Mouse (Mus musculus) liver, embryonic 12.5 days (tissue): ENCODE results near the gene Fkbp9. TPM values are rescaled to one million over a fixed set of nuclear protein-coding genes. Genes with fewer than 3 reads are reported as not detected.
A peak's percentile ranks its signal among the peaks of the same experiment; 100 is the strongest.
"Not testable (repeated sequence)": the region's sequence is repeated elsewhere in the genome, so short reads cannot be mapped to it uniquely, and the experiment has no call there.

ENCODE experiments used
- ATAC-seq: fragments of 200-750 bp; cut with Nextera tagmentation; 2 replicates; pipeline ENCODE4 v1.8.0; 2017; ENCODE audit warnings: moderate number of reproducible peaks, mild to moderate bottlenecking, moderate library complexity
- H3K27ac ChIP-seq: fragments of 300-500 bp; sonication (generic); 2 replicates; pipeline ENCODE4 v1.5.1; 2016; ENCODE audit warnings: mild to moderate bottlenecking
- H3K27me3 ChIP-seq: fragments of 300-500 bp; sonication (generic); replicated peaks from 2 replicates; pipeline ENCODE4 v1.6.1; 2016; ENCODE audit warnings: mild to moderate bottlenecking, moderate library complexity
- H3K36me3 ChIP-seq: fragments of 300-500 bp; sonication (generic); 2 replicates; pipeline ENCODE4 v1.6.1; 2016; ENCODE audit warnings: mild to moderate bottlenecking, moderate library complexity
- H3K4me1 ChIP-seq: fragments of 300-500 bp; sonication (generic); 2 replicates; pipeline ENCODE4 v1.6.1; 2016
- H3K4me2 ChIP-seq: fragments of 300-500 bp; sonication (generic); 2 replicates; pipeline ENCODE4 v1.6.1; 2016; ENCODE audit warnings: mild to moderate bottlenecking, moderate library complexity
- H3K4me3 ChIP-seq: fragments of 300-500 bp; sonication (generic); 2 replicates; pipeline ENCODE4 v1.5.1; 2016; ENCODE audit warnings: mild to moderate bottlenecking, moderate library complexity
- H3K9ac ChIP-seq: fragments of 300-500 bp; sonication (generic); 2 replicates; pipeline ENCODE4 v1.6.1; 2016; ENCODE audit warnings: mild to moderate bottlenecking, moderate library complexity
- H3K9me3 ChIP-seq: fragments of 300-500 bp; sonication (generic); replicated peaks from 2 replicates; pipeline ENCODE4 v1.6.1; 2016; ENCODE audit warnings: mild to moderate bottlenecking, moderate library complexity
- WGBS: fragments of 180-500 bp; shearing (Covaris S2); methylation state at CpG from one replicate; pipeline ENCODE4 v1.1.7; 2016; ENCODE audit not compliant: insufficient replicate concordance; 5-methylcytosine and 5-hydroxymethylcytosine counted together
- polyA plus RNA-seq: library from polyadenylated mRNA; unstranded; fragments of >200 nt; fragmentation: Nextera tagmentation; extraction: Ambion mirVana; gene quantifications from 2 replicates; pipeline ENCODE4 v1.2.1, GENCODE M21; 2016

Gene Fkbp9
- polyA plus RNA-seq, 1 experiment from 2014 or later: 34.3 TPM

GRCm38 (mm10) chr6:56844365-56844764, 12.5 kb downstream of the Fkbp9 start:
- 0 out of 2 replicates have a peak overlapping the region, but pooled peaks have one; percentile 31 for H3K27ac ChIP-seq
- no peak overlapping the region for H3K4me3 ChIP-seq
- H3K4me1 ChIP-seq: peaks cover 34% of the 10 kb centered on the region
- H3K4me2 ChIP-seq: peak overlapping the region; percentile 19
- no peaks in the 10 kb centered on the region for H3K9me3 ChIP-seq
- no peaks in the 10 kb centered on the region for H3K27me3 ChIP-seq
- 53% methylated on average over 2 of the region's 2 CpGs for WGBS
- peak; percentile 92 for ATAC-seq
- H3K36me3 ChIP-seq: no peaks in the 10 kb centered on the region
- 0 out of 2 replicates have a peak overlapping the region, but pooled peaks have one; percentile 12 for H3K9ac ChIP-seq

- no peak overlapping the region for H3K4me3 ChIP-seq
- H3K9ac ChIP-seq: no peak overlapping the region
- no peaks in the 10 kb centered on the region for H3K27me3 ChIP-seq
- WGBS: 70% methylated on average over 3 of the region's 3 CpGs
- H3K36me3 ChIP-seq: peaks cover 15% of the 10 kb centered on the region
- H3K4me2 ChIP-seq: no peak overlapping the region
- H3K9me3 ChIP-seq: no peaks in the 10 kb centered on the region
- no peak for ATAC-seq
- H3K27ac ChIP-seq: no peak overlapping the region
- peaks cover 24% of the 10 kb centered on the region for H3K4me1 ChIP-seq
Measured at GRCm38 (mm10) chr6:56848974-56849373, 17.1 kb downstream of the Fkbp9 start.

- no peaks in the 10 kb centered on the region for H3K27me3 ChIP-seq
- ATAC-seq: no peak
Measured at GRCm38 (mm10) chr6:56850315-56850714, 18.5 kb downstream of the Fkbp9 start.

GRCm38 (mm10) chr6:56854803-56855202, 22.9 kb downstream of the Fkbp9 start:
- no peak for ATAC-seq
- peaks cover under 1% of the 10 kb centered on the region; the same call in 1 of the 2 replicates for H3K4me1 ChIP-seq
- H3K9me3 ChIP-seq: no peaks in the 10 kb centered on the region
- peaks cover 24% of the 10 kb centered on the region for H3K36me3 ChIP-seq
- no peaks in the 10 kb centered on the region for H3K27me3 ChIP-seq
- no peak overlapping the region for H3K4me3 ChIP-seq
- no peak overlapping the region for H3K9ac ChIP-seq
- no peak overlapping the region for H3K4me2 ChIP-seq
- 87% methylated on average over 8 of the region's 8 CpGs for WGBS
- H3K27ac ChIP-seq: no peak overlapping the region

More at GRCm38 (mm10) chr6:56850315-56850714, 18.5 kb downstream of the Fkbp9 start:
- WGBS: 65% methylated on average over 7 of the region's 7 CpGs
- peaks cover 19% of the 10 kb centered on the region for H3K36me3 ChIP-seq
- no peak overlapping the region; the same call in 1 of the 2 replicates for H3K27ac ChIP-seq
- H3K4me1 ChIP-seq: peaks cover 11% of the 10 kb centered on the region
- H3K9me3 ChIP-seq: no peaks in the 10 kb centered on the region
- H3K4me2 ChIP-seq: no peak overlapping the region
- no peak overlapping the region for H3K4me3 ChIP-seq
- no peak overlapping the region for H3K9ac ChIP-seq

GRCm38 (mm10) chr6:56856748-56857147, 24.9 kb downstream of the Fkbp9 start:
- H3K4me2 ChIP-seq: no peak overlapping the region
- no peak overlapping the region for H3K4me3 ChIP-seq
- 86% methylated on average over 5 of the region's 5 CpGs for WGBS
- H3K36me3 ChIP-seq: peaks cover 19% of the 10 kb centered on the region
- H3K9ac ChIP-seq: no peak overlapping the region
- no peaks in the 10 kb centered on the region for H3K9me3 ChIP-seq
- ATAC-seq: no peak
- no peaks in the 10 kb centered on the region for H3K27me3 ChIP-seq
- peaks cover 9% of the 10 kb centered on the region for H3K4me1 ChIP-seq
- no peak overlapping the region for H3K27ac ChIP-seq

GRCm38 (mm10) chr6:56860205-56860848, 28.5 kb downstream of the Fkbp9 start:
- Histone ChIP-seq H3K9ac (no peak overlapping the region), H3K4me3 (no peak overlapping the region), H3K4me2 (no peak overlapping the region), H3K9me3 (no peaks in the 10 kb centered on the region), H3K27me3 (no peaks in the 10 kb centered on the region), H3K4me1 (peaks cover 12% of the 10 kb centered on the region), H3K27ac (no peak overlapping the region), H3K36me3 (peaks cover 11% of the 10 kb centered on the region)
- 67% methylated on average over 8 of the region's 8 CpGs for WGBS
- peak; percentile 70 for ATAC-seq

GRCm38 (mm10) chr6:56866899-56867298, 35.0 kb downstream of the Fkbp9 start:
- ATAC-seq, H3K27me3 ChIP-seq, H3K4me2 ChIP-seq, H3K27ac ChIP-seq, H3K9ac ChIP-seq, H3K9me3 ChIP-seq, H3K4me3 ChIP-seq: not testable (repeated sequence)
- peaks cover 45% of the 10 kb centered on the region for H3K4me1 ChIP-seq
- H3K36me3 ChIP-seq: peaks cover 14% of the 10 kb centered on the region; the same call in 1 of the 2 replicates
- WGBS: 93% methylated on average over 1 of the region's 1 CpGs

GRCm38 (mm10) chr6:56868565-56868964, 36.7 kb downstream of the Fkbp9 start:
- H3K27ac ChIP-seq: no peak overlapping the region
- no peaks in the 10 kb centered on the region for H3K9me3 ChIP-seq
- H3K27me3 ChIP-seq: no peaks in the 10 kb centered on the region
- H3K4me2 ChIP-seq: no peak overlapping the region
- ATAC-seq: peak; percentile 74
- H3K9ac ChIP-seq: no peak overlapping the region
- peaks cover 45% of the 10 kb centered on the region for H3K4me1 ChIP-seq
- peaks cover 15% of the 10 kb centered on the region for H3K36me3 ChIP-seq
- no peak overlapping the region for H3K4me3 ChIP-seq
- WGBS: 57% methylated on average over 8 of the region's 8 CpGs

- Histone ChIP-seq H3K4me1 (peaks cover 45% of the 10 kb centered on the region), H3K9me3 (no peaks in the 10 kb centered on the region), H3K27me3 (no peaks in the 10 kb centered on the region), H3K27ac (no peak overlapping the region), H3K9ac (no peak overlapping the region), H3K4me3 (no peak overlapping the region), H3K36me3 (peaks cover 22% of the 10 kb centered on the region), H3K4me2 (no peak overlapping the region)
- WGBS: 23% methylated on average over 2 of the region's 2 CpGs
- peak; percentile 59; the same call in 1 of the 2 replicates for ATAC-seq
Measured at GRCm38 (mm10) chr6:56870027-56870426, 38.2 kb downstream of the Fkbp9 start.

- ATAC-seq: peak; percentile 53; the same call in 1 of the 2 replicates
- Histone ChIP-seq H3K4me3 (no peak overlapping the region), H3K4me2 (no peak overlapping the region), H3K27me3 (no peaks in the 10 kb centered on the region), H3K4me1 (peaks cover 34% of the 10 kb centered on the region), H3K9ac (no peak overlapping the region), H3K36me3 (peaks cover 47% of the 10 kb centered on the region), H3K27ac (no peak overlapping the region), H3K9me3 (no peaks in the 10 kb centered on the region)
- 39% methylated on average over 4 of the region's 4 CpGs for WGBS
Measured at GRCm38 (mm10) chr6:56876870-56877269, 45.0 kb downstream of the Fkbp9 start.

GRCm38 (mm10) chr6:56877985-56878384, 46.1 kb downstream of the Fkbp9 start:
- H3K27ac ChIP-seq: no peak overlapping the region; the same call in 1 of the 2 replicates
- H3K4me2 ChIP-seq: no peak overlapping the region
- H3K36me3 ChIP-seq: peaks cover 57% of the 10 kb centered on the region
- no peak for ATAC-seq
- no peak overlapping the region for H3K4me3 ChIP-seq
- H3K27me3 ChIP-seq: no peaks in the 10 kb centered on the region
- 90% methylated on average over 8 of the region's 8 CpGs for WGBS
- no peaks in the 10 kb centered on the region for H3K9me3 ChIP-seq
- H3K4me1 ChIP-seq: peaks cover 34% of the 10 kb centered on the region
- no peak overlapping the region for H3K9ac ChIP-seq

- 4% methylated on average over 1 of the region's 1 CpGs for whole genome bisulfite sequencing
- H3K36me3 ChIP-seq: peaks cover 68% of the 10 kb centered on the region
- peak overlapping the region; percentile 46 for H3K27ac ChIP-seq
Measured at GRCm38 (mm10) chr6:56879352-56879955, 47.6 kb downstream of the Fkbp9 start.

More at GRCm38 (mm10) chr6:56879352-56879955, 47.6 kb downstream of the Fkbp9 start:
- H3K4me1 ChIP-seq: peaks cover 34% of the 10 kb centered on the region
- no peak overlapping the region for H3K4me2 ChIP-seq
- no peaks in the 10 kb centered on the region for H3K9me3 ChIP-seq
- no peak overlapping the region for H3K4me3 ChIP-seq
- H3K9ac ChIP-seq: no peak overlapping the region
- peak; percentile 71 for ATAC-seq
- no peaks in the 10 kb centered on the region for H3K27me3 ChIP-seq
